Mouse (Mus musculus) adrenal gland, postnatal 14 days (tissue): Measurements from ENCODE around the gene Dnajb7. TPM values are rescaled to one million over a fixed set of nuclear protein-coding genes. Genes with fewer than 3 reads are reported as not detected.
A peak's percentile ranks its signal among the peaks of the same experiment; 100 is the strongest.

Experiments used
- DNase-seq: peaks from one replicate; pipeline ENCODE4 v3.0.0; 2021; ENCODE audit warnings: mixed read lengths
- long read RNA-seq, 2 experiments: library from polyadenylated mRNA; stranded (forward); transcript quantifications; one replicate each; pipeline ENCODE4 v2.0.0; 2021
- total RNA-seq: library from RNA; stranded (reverse); gene quantifications from 2 replicates; pipeline ENCODE4 v1.2.3, GENCODE M21; 2021

Gene Dnajb7
- not detected in 2 replicates for total RNA-seq
- long read RNA-seq, experiment 1 = 0 reads
- long read RNA-seq, experiment 2 = 0 reads

DNA sequence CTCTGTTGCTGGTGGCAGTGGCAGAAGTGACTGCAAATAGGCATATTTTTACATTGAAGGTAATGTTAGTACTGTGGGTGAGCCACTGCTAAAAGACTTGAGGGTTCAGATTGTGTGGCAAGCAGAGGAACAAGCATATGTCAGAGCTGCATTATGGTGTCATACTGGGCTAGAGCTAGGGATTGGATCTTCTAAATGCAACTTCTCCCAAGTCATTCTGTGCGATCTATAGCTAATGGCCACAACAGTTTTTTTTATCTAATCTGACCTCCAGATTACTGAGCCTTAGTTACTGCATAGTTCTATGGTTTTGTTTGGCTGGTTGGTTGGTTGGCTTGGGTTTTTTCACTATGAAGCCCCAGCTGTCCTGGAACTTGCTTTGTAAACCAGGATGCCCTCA lies at the start of gene Dnajb7:
TSS of gene Dnajb7 (minus strand) at position 101 of the 400 bp plus-strand sequence.
- DNase-seq = no peak

- peak; percentile 70 for DNase-seq
Observed at GRCm38 (mm10) chr15:81448463-81448862, 40.4 kb upstream of the Dnajb7 start.

DNA sequence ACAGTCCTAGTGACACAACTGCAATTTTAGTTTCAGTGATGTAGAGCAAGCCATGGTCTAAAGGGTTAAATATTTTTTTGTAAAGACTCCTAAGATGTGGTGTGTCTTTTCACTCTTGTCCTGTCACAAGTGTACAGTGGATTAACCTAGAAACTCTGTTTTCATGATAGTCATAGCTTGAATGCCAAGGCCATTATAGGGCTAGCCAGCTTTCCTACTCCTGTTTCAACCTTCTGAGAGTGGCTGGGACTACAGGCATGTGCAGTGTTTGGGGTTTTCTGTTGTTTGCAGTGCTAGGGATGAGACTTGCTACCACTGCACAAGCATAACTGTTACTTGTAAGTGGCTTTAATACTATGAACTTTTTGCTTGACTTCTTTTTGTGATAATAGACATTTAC lies 31.1 kb upstream of the Dnajb7 start:
- peak; percentile 46 for DNase-seq

GRCm38 (mm10) chr15:81438345-81438744 lies 30.2 kb upstream of the Dnajb7 start:
- no peak for DNase-seq

DNA sequence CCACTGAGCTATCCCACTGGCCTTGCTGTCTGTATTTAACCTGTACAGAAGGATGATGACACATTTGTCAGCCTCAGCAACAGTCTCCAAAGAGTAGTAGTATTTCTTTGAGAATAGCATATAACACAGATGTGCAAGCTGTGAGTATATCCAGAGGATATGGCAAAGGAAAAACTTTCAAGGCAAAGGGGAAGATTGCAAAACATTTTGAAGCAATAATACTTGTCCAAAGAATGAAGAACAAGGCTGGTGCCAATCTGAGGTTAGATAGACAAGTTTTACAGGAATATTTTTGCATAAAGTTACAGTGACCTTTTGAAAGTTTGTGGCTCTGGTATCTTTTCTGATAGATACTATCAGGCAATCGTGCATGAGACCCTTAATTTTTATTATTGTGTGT lies 23.1 kb upstream of the Dnajb7 start:
- DNase-seq = no peak

- DNase-seq = no peak
Observed at GRCm38 (mm10) chr15:81427947-81428346, 19.8 kb upstream of the Dnajb7 start.

GRCm38 (mm10) chr15:81425311-81425710 lies 17.2 kb upstream of the Dnajb7 start:
- no peak for DNase-seq

DNA sequence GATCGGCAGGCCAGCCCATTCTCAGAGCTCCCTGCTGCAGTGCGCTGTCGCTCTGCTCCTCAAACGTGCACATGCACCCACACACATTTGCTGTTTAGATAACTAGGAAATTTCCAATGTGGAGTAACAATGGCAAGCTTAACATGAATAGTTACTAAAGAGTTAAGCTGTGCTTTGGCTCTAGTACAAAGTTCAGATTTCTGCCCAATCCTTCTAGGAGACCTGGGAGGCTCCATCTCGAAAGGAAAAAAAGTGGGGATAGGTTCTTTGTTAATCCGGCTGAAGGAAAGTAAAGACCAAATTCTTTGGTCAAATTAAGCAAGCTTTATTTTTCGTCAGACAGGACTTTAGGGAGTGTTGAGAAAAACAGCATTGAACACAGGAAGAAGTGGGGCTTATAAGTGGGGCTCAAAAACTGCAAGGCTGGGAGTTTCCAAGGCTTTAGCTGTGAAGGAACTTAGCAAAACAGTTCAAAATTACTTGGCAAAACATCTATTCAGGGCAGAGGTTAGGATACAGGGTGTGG lies 14.1 kb upstream of the Dnajb7 start:
- DNase-seq = no peak

- DNase-seq = no peak
Observed at GRCm38 (mm10) chr15:81421454-81421853, 13.4 kb upstream of the Dnajb7 start.

DNA sequence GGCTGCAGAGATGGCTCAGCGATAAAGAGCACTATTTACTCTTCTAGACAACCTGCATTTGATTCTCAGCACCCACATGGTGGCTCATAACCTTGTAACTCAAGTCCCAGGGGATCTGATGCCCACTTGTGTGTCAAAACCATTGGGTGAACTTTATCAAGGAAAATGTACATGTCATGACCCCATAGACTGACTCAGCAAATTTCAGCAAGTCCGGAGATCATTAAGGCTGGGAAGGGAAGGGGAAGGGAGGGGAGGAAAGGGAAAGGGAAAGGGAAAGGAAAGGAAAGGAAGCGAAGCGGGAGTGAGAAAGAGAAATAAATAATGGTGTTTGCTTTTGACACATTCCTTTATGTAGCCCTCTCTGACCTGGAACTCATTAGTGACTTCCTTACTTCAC lies 10.0 kb upstream of the Dnajb7 start:
- DNase-seq = no peak

DNA sequence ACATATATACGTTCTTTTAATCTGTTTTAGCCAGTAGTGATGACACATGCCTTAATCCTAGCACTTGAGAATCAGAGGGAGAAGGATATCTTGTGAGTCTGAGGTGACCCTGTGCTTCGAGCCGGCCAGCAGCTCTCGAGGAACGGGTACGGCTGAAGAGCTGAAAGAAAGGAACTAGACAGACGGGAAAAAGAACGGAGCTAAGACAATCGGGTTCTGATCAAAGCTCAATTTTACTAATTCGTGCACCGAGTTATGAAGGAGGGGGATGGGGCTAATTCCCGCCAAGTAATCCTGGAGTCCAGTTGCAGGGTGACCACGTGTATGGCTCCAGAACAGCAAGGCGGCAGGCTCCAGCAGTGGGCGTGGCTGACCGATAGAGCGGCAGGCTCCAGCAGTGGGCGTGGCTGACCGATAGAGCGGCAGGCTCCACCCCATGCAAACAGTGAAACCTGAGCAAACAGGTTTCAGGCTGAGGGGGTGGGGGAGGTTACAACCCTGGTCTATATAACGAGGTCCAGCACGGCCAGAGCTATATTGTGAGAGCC lies 8.7 kb upstream of the Dnajb7 start:
- peak; percentile 86 for DNase-seq

DNA sequence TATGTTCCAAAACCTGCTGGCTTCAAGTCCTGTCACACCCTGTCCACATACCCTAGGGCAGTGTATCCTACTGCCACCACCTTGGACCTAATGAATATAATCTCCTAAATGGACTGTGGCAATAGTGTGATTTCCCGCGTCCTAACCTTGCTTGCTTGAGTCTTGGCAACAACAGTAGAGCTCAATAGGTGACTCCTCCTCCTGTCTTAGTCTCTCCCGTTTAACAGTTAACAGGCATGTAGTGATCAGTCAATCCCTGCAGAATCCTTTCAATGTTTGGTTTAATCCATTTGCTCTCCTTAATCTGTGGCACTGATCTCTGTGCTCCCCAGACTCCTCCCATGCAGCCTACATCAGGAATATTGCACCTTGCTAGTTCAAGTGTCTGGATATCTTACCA lies 3.1 kb downstream of the Dnajb7 start:
- no peak for DNase-seq

GRCm38 (mm10) chr15:81399638-81400315 lies 8.3 kb downstream of the Dnajb7 start, which contains the start of the genes St13 and Xpnpep3:
Gene St13, minus strand, starts transcription at chr15:81400077.
Gene Xpnpep3, plus strand, starts transcription at chr15:81400138.
- DNase-seq = peak; percentile 99

- no peak for DNase-seq
Observed at GRCm38 (mm10) chr15:81399297-81399637, 8.8 kb downstream of the Dnajb7 start.

DNA sequence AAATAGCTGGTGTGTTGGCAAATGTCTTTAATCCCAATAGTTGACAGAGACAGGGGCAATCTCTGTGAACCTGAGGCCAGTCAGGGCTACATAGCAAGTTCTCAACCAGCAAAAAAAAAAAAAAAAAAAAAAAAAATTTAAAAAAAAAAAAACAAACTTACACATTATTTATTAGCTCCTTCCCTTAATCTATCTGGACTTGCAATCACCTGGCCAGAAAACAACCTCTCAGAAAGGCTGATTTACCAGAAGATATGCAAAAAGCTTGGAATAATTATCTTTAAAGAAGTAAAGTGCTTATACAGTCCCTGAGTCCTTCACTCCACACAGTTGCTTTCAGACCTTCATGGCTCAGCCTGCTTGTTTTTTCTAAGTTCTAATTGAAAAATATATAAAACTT lies 9.9 kb downstream of the Dnajb7 start:
- DNase-seq = no peak

- peak; percentile 30 for DNase-seq
Observed at GRCm38 (mm10) chr15:81394211-81394915, 13.7 kb downstream of the Dnajb7 start.

DNA sequence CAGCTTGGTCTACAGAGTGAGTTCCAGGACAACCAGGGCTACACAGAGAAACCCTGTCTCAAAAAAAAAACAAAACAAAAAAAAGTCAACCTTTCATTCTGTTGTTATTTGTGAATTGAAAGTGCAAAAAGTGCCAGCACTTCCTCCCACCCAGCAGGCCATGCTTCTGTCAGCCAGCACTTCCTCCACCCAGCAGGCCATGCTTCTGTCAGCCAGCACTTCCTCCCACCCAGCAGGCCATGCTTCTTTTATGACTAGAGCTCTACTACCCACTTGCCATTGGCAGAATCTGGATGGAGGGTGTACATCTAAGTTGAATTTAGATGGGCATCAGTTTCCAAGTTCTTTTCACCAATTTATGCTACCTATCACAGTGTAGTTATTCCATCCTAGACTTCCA lies 15.1 kb downstream of the Dnajb7 start:
- DNase-seq = peak; percentile 17

DNA sequence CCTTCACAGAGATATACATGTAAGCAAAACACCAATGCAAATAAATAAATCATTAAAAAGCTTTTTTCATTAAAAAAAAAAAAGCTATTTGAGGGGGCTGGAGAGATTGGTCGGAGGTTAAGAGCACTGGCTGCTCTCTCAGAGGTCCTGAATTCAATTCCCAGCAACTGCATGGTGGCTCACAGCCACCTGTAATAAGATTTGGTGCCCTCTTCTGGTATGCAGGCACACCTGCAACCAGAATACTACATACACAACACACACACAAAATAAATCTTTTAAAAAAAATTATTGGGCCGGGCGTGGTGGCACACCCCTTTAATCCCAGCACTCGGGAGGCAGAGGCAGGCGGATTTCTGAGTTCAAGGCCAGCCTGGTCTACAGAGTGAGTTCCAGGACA lies 21.8 kb downstream of the Dnajb7 start:
- no peak for DNase-seq

DNA sequence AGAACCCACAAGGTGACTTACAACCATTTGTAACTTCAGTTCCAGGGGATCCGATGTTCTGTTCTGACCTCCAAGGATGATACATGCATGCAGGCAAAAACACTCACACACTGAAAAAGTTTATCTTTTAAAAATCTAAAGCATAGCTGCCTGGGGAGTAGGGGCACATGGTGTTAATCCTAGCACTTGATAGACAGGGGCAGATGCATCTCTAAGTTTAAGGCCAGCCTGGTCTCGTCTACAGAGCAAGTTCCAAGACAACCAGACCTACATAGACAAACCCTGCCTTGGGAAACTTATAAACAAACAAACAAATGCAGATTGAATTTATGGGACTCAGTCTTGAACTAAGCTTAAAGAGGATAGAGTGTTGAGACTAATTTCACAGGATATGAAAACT lies 29.3 kb downstream of the Dnajb7 start:
- DNase-seq = no peak

- DNase-seq = peak; percentile 37
Observed at GRCm38 (mm10) chr15:81374621-81375020, 33.5 kb downstream of the Dnajb7 start.

- no peak for DNase-seq
Observed at GRCm38 (mm10) chr15:81370356-81370755, 37.7 kb downstream of the Dnajb7 start.

- no peak for DNase-seq
Observed at GRCm38 (mm10) chr15:81368601-81369000, 39.5 kb downstream of the Dnajb7 start.

DNA sequence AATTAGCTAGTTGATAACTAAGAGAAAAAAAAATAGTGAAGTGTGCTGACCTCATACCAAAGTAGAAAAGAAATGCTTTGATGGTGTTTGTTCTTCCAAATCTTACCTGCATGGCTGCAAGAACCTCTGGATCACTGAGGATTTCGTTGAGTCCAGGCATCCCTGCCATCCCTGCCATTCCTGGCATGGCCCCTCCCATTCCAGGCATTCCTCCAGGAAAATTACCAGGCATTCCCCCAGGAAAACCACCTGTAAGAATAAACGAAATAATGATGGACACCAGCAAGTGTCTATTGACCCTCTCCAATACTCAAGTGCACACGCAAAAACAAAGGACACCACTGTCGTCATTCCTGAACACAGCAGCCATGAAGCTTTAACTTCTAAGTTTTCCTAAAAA lies 41.9 kb downstream of the Dnajb7 start:
- DNase-seq = no peak
